Mouse (Mus musculus) lung, postnatal 14 days (tissue): ENCODE results near the gene Ece1.
A peak's percentile ranks its signal among the peaks of the same experiment; 100 is the strongest.

Experiments used
- DNase-seq: peaks from one replicate; pipeline ENCODE4 v3.0.0; 2021

Gene Ece1

DNA sequence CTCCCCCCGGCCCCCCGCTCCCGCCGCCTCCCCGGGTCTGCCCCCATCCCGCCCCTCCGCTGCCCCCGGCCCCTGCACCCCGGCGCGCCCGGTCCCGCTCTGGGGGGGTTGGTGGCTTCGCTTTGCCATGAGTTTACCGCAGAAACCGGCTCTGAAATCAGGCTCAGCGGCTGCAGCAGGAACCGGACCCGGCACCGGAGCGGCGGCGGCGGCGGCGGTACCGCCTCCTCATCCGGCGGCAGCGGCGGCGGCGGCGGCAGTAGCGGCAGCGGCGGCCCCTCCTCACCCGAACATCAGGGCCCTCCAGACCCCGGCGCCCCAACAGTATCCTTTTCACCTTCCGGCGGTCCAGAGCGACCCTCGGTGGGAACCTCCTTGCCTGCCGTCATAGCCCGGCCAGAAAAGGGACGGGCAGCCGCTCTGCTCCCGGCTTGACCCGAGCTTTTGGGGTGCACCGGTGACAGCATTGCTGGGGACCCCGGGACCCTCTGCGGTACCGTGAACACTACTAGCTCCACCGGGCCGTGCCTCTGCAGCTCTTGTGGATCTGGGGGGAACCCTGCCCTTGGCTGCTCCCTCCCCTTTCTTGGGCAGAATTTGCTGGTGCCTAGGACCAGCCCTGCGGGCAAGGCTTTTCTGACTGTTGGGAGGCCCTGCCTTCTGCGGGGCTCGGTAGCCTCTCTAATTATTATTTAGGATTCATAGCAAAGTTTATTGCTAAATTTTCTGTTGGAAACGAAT is 132.0 kb downstream of the Ece1 start:
- DNase-seq: peak; percentile 49

- no peak for DNase-seq
Observed at GRCm38 (mm10) chr4:137994562-137995336, 132.7 kb downstream of the Ece1 start.

- DNase-seq: peak; percentile 54
Observed at GRCm38 (mm10) chr4:137995399-137995798, 133.4 kb downstream of the Ece1 start.

GRCm38 (mm10) chr4:137998232-137998631 is 136.2 kb downstream of the Ece1 start:
- no peak for DNase-seq

DNA sequence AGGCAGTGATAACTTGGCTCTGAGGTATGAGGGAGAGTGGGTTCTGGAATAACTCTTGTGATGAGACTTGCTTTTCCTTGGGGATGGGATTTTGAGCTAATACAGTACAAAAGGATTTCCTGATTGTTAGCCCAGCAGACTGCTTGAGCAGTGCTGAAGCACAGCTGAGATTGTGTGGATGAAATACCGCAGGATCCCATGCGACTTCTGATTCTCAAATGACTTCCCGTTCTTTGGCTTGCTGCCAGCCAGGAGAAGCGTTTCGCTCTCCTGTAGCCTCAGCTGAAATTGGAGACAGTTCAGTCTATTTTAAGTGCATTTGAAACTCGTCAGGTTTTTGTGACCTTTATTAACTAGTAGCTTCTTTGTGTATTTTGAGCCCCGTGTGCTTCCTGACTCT is 138.6 kb downstream of the Ece1 start:
- DNase-seq: peak; percentile 48

GRCm38 (mm10) chr4:138003909-138004610 is 142.0 kb downstream of the Ece1 start:
- DNase-seq: no peak

- DNase-seq: no peak
Observed at GRCm38 (mm10) chr4:138005781-138006180, 143.7 kb downstream of the Ece1 start.

GRCm38 (mm10) chr4:138006951-138007613 is 145.0 kb downstream of the Ece1 start:
- DNase-seq: no peak

DNA sequence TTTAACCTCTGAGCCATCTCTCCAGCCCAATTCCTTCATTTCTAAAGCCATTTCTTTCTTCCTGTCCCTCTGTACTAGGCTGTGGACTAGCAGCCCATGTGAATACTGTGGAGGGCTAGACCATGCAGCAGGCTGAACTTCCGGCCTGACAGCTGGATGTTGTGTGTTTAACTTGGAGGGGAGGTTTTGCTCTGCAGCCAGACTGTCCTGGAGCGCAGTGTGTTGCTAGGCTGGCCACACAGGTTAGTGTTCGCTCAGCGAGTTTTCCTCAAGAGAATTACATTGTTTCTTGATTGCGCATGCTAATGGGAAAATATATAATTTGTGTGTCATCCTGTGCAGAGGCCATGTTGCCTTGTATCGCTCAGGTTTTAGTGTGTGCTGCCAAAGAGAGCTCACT is 146.6 kb downstream of the Ece1 start:
- DNase-seq: no peak

DNA sequence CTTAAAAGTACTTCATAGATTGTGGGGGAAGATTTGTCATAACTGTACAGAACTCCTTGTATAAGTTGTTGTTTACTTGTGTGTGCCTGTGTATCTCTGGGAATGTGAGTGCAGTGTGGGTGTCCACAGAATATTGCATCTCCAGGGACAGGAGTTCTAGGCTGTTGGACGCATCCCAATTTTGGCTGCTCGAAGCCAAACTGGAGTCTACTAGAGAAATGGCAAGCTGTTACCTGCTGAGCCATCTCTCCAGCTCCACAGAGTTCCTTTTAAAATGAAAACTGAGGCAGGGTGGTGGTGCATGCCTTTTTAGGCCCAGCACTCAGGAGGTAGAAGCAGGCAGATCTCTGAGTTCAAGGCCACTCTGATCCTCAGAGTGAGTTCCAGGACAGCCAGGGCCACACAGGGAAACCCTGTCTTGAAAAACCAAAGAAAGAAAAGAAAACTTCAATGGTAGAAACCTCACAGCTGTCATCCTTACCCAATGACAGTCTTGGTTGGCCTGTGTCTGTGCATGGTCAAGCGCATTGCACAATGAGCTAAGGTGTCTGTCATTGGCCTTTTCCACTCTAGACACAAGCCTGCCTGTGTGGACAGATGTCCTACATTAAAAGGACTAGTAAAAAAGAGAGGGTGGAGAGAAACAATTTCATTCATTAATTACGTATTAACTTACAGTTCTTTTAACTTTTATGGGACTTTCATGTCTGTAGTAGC is 147.9 kb downstream of the Ece1 start:
- DNase-seq: no peak

- DNase-seq: no peak
Observed at GRCm38 (mm10) chr4:138013723-138014479, 151.9 kb downstream of the Ece1 start.
